Mouse (Mus musculus) adrenal gland, adult 8-10 months (tissue): ENCODE data around the gene Dot1l. TPM values are rescaled to one million over a fixed set of nuclear protein-coding genes. Genes with fewer than 3 reads are reported as not detected.

Source experiments
- DNase-seq: peaks from one replicate; pipeline ENCODE4 v3.0.0; 2022
- total RNA-seq, 4 experiments: library from RNA; stranded (reverse); gene quantifications; 2 replicates each; pipeline ENCODE4 v1.2.4; 2022

Dot1l gene
- total RNA-seq: 10 to 100 TPM; 35.0 to 78.6 (median 57.4) TPM

- peak; percentile 96 for DNase-seq
Measured at GRCm38 (mm10) chr10:80754594-80755290, at the start of gene Dot1l. Dot1l (plus strand) TSS chr10:80755206.

GRCm38 (mm10) chr10:80705479-80705878 lies 49.5 kb upstream of the Dot1l start:
- DNase-seq: no peak

- DNase-seq: no peak
Measured at GRCm38 (mm10) chr10:80710834-80711233, 44.2 kb upstream of the Dot1l start.

GRCm38 (mm10) chr10:80717281-80717680 lies 37.7 kb upstream of the Dot1l start:
- no peak for DNase-seq

- DNase-seq: no peak
Measured at GRCm38 (mm10) chr10:80727369-80728127, 27.5 kb upstream of the Dot1l start.

GRCm38 (mm10) chr10:80732611-80733101 lies 22.4 kb upstream of the Dot1l start:
- DNase-seq: no peak

GRCm38 (mm10) chr10:80736731-80737130 lies 18.3 kb upstream of the Dot1l start:
- no peak for DNase-seq

GRCm38 (mm10) chr10:80738657-80739056 lies 16.3 kb upstream of the Dot1l start:
- DNase-seq: no peak

GRCm38 (mm10) chr10:80741146-80741545 lies 13.9 kb upstream of the Dot1l start:
- no peak for DNase-seq

- no peak for DNase-seq
Measured at GRCm38 (mm10) chr10:80741634-80742179, 13.3 kb upstream of the Dot1l start.

GRCm38 (mm10) chr10:80742180-80742978 lies 12.6 kb upstream of the Dot1l start, which contains the start of gene Ap3d1:
Ap3d1 (minus strand) TSS chr10:80742264.
- DNase-seq: peak; percentile 99

- DNase-seq: no peak
Measured at GRCm38 (mm10) chr10:80744262-80744661, 10.7 kb upstream of the Dot1l start.

- DNase-seq: no peak
Measured at GRCm38 (mm10) chr10:80747410-80747809, 7.6 kb upstream of the Dot1l start.

- no peak for DNase-seq
Measured at GRCm38 (mm10) chr10:80748609-80749008, 6.4 kb upstream of the Dot1l start.

- peak; percentile 67 for DNase-seq
Measured at GRCm38 (mm10) chr10:80751188-80751832, 3.7 kb upstream of the Dot1l start.

- no peak for DNase-seq
Measured at GRCm38 (mm10) chr10:80752079-80752625, 2.9 kb upstream of the Dot1l start.

GRCm38 (mm10) chr10:80755291-80756015 lies 447 bp downstream of the Dot1l start:
- no peak for DNase-seq

GRCm38 (mm10) chr10:80756099-80756498 lies 1.1 kb downstream of the Dot1l start:
- no peak for DNase-seq

- no peak for DNase-seq
Measured at GRCm38 (mm10) chr10:80756509-80756908, 1.5 kb downstream of the Dot1l start.

- no peak for DNase-seq
Measured at GRCm38 (mm10) chr10:80756967-80757366, 2.0 kb downstream of the Dot1l start.

GRCm38 (mm10) chr10:80757717-80758116 lies 2.7 kb downstream of the Dot1l start:
- DNase-seq: peak; percentile 88
